Mouse (Mus musculus) cortical plate, adult 2 months (tissue): ENCODE data around the gene Rtn4rl2.

ENCODE experiments used
- CTCF ChIP-seq: fragments of 200-500 bp; IDR thresholded peaks from 2 replicates; pipeline ENCODE4 v1.5.1; 2011; ENCODE audit warnings: mild to moderate bottlenecking, control low read depth, low read length; ENCODE audit not compliant: insufficient read depth; ENCODE audit errors: extremely low read depth
- POLR2A ChIP-seq: fragments of 200-500 bp; IDR thresholded peaks from 2 replicates; pipeline ENCODE4 v1.6.1; 2011; ENCODE audit warnings: mild to moderate bottlenecking, low read length, control low read depth; ENCODE audit not compliant: insufficient read depth; ENCODE audit errors: extremely low read depth

GRCm38 (mm10) chr2:84861430-84861829 lies 25.1 kb downstream of the Rtn4rl2 start:
- TF ChIP-seq CTCF (no peak), POLR2A (no peak)
